Mouse (Mus musculus): ENCODE results near the gene Clec2g.

- TF ChIP-seq CTCF (IDR thresholded peaks at IDR 0.05; ENCODE audit: extremely low read depth, insufficient read depth, insufficient read length, insufficient replicate concordance): no peak
- no peak for TF ChIP-seq POLR2A (IDR thresholded peaks at IDR 0.05; ENCODE audit: low read depth, low read length)
These were observed 38.7 kb downstream of the Clec2g start for GRCm38 (mm10) chr6:128972687-128973438.

Data from spleen, adult 2 months (tissue).